Mouse (Mus musculus) 3134 (cell line): ENCODE data around the gene Dera.

ENCODE experiments used
- DNase-seq: peaks from one replicate; pipeline ENCODE4 v3.0.0-alpha.2; 2011; ENCODE audit warnings: low spot score; ENCODE audit not compliant: insufficient read length; ENCODE audit errors: extremely low read depth

The Dera gene

GRCm38 (mm10) chr6:137885644-137886043 lies 131.3 kb downstream of the Dera start:
- no peak for DNase-seq

- no peak for DNase-seq
These were observed 132.0 kb downstream of the Dera start for GRCm38 (mm10) chr6:137886210-137886979.

DNA sequence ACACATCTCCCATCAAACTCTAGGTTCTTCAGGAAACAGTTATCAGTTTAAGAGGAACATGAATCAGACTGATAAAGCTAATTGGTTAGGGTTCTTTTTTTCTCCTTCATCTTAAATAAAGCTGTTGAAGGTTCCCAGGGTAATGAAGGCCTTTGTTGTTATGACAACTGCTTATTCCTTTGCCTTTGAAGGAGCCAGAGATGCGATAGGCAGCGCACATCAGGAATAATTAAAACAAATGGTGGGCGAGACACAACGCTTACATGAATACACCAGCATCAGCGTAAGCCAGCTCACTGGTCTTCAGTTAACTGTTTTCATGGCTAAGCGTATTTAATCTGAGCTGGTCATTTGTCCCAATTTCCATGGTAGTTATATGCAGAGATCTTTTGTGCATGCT lies 132.9 kb downstream of the Dera start:
- no peak for DNase-seq

GRCm38 (mm10) chr6:137897671-137898070 lies 143.3 kb downstream of the Dera start:
- no peak for DNase-seq

GRCm38 (mm10) chr6:137901255-137901654 lies 146.9 kb downstream of the Dera start:
- no peak for DNase-seq
